Mouse (Mus musculus) ES-Bruce4 (cell line): ENCODE measurements at regions not wholly inside any gene's neighbourhood (a gene's known extent, or its start where the extent isn't known, plus 50 kb on each side); places are given as distances from the start of the nearest gene placed in this dataset.

Source experiments
- CTCF ChIP-seq: IDR thresholded peaks from one replicate; pipeline ENCODE4 v1.8.1; 2011; ENCODE audit warnings: low read depth, low read length
- EP300 ChIP-seq: IDR thresholded peaks from 2 replicates; pipeline ENCODE4 v1.6.1; 2011; ENCODE audit warnings: low read depth, low read length; ENCODE audit not compliant: insufficient read depth

DNA sequence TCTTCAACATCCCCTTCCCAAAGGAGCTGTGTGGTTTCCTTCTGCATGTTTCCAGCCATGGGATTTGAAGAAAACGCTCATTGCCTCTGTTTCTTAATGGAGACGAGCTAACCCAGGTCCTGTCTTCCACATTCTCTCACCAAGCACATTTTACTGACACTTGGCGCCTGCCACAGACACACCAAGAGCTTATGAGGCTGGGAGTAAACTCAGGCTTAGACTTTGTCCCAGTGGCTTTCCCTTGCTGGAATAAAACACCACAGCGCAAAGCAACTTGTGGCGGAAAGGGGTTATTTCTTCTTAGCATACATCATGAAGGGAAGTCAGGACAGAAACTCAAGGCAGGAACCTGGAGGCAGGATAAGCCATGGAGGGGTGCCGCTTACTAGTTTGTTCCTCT lies 184.5 kb upstream of the Hes1 start:
- TF ChIP-seq EP300: no peak
- TF ChIP-seq CTCF: no peak
